Mouse (Mus musculus): ENCODE measurements around the gene Inpp5b. TPM values are rescaled to one million over a fixed set of nuclear protein-coding genes. Genes with fewer than 3 reads are reported as not detected.
"Not testable (repeated sequence)": the region's sequence is repeated elsewhere in the genome, so short reads cannot be mapped to it uniquely, and the experiment has no call there.

Inpp5b gene
- total RNA-seq (2021) = 10 to 100 TPM; 35.8 to 49.7 TPM

- intact Hi-C loops (cut with DNase I) = no loop called here
- DNase-seq (ENCODE audit: low spot score in 2 of 2) = peak; percentile 88 to 89
Measured at GRCm38 (mm10) chr4:124741376-124742343, at the start of gene Inpp5b. Inpp5b (plus strand) TSS chr4:124741850.

- intact Hi-C loops (cut with DNase I) = no loop called here
- DNase-seq (ENCODE audit: low spot score in 2 of 2) = no peak
Measured at GRCm38 (mm10) chr4:124692416-124692861, 49.2 kb upstream of the Inpp5b start.

- intact Hi-C loops (cut with DNase I) = no loop called here
Measured at GRCm38 (mm10) chr4:124693135-124693894, 48.3 kb upstream of the Inpp5b start, which contains the start of gene Utp11. Utp11 (minus strand) TSS chr4:124693600.

GRCm38 (mm10) chr4:124694572-124694971 is 47.1 kb upstream of the Inpp5b start:
- no peak for DNase-seq (ENCODE audit: low spot score in 2 of 2)
- intact Hi-C loops (cut with DNase I) = no loop called here

More at GRCm38 (mm10) chr4:124693135-124693894, 48.3 kb upstream of the Inpp5b start, which contains the start of gene Utp11:
- peak; percentile 83 to 84 for DNase-seq (ENCODE audit: low spot score in 2 of 2)

- DNase-seq (ENCODE audit: low spot score in 2 of 2) = no peak
- intact Hi-C loops (cut with DNase I) = no loop called here
Measured at GRCm38 (mm10) chr4:124695786-124696516, 45.7 kb upstream of the Inpp5b start.

GRCm38 (mm10) chr4:124699791-124700190 is 41.9 kb upstream of the Inpp5b start:
- intact Hi-C loops (cut with DNase I) = no loop called here
- no peak for DNase-seq (ENCODE audit: low spot score in 2 of 2)

- intact Hi-C loops (cut with DNase I) = no loop called here
- no peak for DNase-seq (ENCODE audit: low spot score in 2 of 2)
Measured at GRCm38 (mm10) chr4:124700248-124700971, 41.2 kb upstream of the Inpp5b start, which contains the start of gene Fhl3. Fhl3 (plus strand) TSS chr4:124700701.

- intact Hi-C loops (cut with DNase I) = no loop called here
- no peak for DNase-seq (ENCODE audit: low spot score in 2 of 2)
Measured at GRCm38 (mm10) chr4:124701052-124701845, 40.4 kb upstream of the Inpp5b start.

- DNase-seq (ENCODE audit: low spot score in 2 of 2) = no peak
- intact Hi-C loops (cut with DNase I) = no loop called here
Measured at GRCm38 (mm10) chr4:124701916-124702315, 39.7 kb upstream of the Inpp5b start.

GRCm38 (mm10) chr4:124703406-124703805 is 38.2 kb upstream of the Inpp5b start:
- intact Hi-C loops (cut with DNase I) = no loop called here
- no peak for DNase-seq (ENCODE audit: low spot score in 2 of 2)

GRCm38 (mm10) chr4:124703881-124704796 is 37.5 kb upstream of the Inpp5b start:
- DNase-seq (ENCODE audit: low spot score in 2 of 2) = no peak

GRCm38 (mm10) chr4:124704797-124705474 is 36.7 kb upstream of the Inpp5b start:
- DNase-seq (ENCODE audit: low spot score in 2 of 2) = no peak
- intact Hi-C loops (cut with DNase I) = no loop called here

More at GRCm38 (mm10) chr4:124703881-124704796, 37.5 kb upstream of the Inpp5b start:
- intact Hi-C loops (cut with DNase I) = no loop called here

- DNase-seq (ENCODE audit: low spot score in 2 of 2) = no peak
- intact Hi-C loops (cut with DNase I) = no loop called here
Measured at GRCm38 (mm10) chr4:124705661-124706269, 35.9 kb upstream of the Inpp5b start.

- DNase-seq (ENCODE audit: low spot score in 2 of 2); intact Hi-C loops (cut with DNase I): not testable (repeated sequence)
Measured at GRCm38 (mm10) chr4:124707381-124708199, 34.1 kb upstream of the Inpp5b start.

GRCm38 (mm10) chr4:124708200-124708517 is 33.5 kb upstream of the Inpp5b start:
- intact Hi-C loops (cut with DNase I); DNase-seq (ENCODE audit: low spot score in 2 of 2): not testable (repeated sequence)
